Comparison of ENCODE assay signal across 8 mouse cellular contexts in genomic region chr5:23435482-23436125, GRCm38 (mm10). TPM values are rescaled to one million over a fixed set of nuclear protein-coding genes. Genes with fewer than 3 reads are reported as not detected.
DNase-seq lines count a peak whose midpoint lies in the region; ATAC-seq and TF ChIP-seq lines count a peak whose summit lies in the region.

No protein-coding gene starts in this region.

- peak overlapping the region; percentile 78 for H3K4me2 ChIP-seq in intestine, embryonic 15.5 days (replicated peaks)
- peak overlapping the region; percentile 80 for H3K4me2 ChIP-seq in midbrain, embryonic 15.5 days

- no peak for TF ChIP-seq CTCF in heart, adult 2 months (IDR thresholded peaks at IDR 0.05)
- TF ChIP-seq CTCF in E14TG2a.4 (conservative IDR thresholded peaks at IDR 0.05; ENCODE audit: low read length): no peak

- TF ChIP-seq POLR2A in heart, adult 2 months (IDR thresholded peaks at IDR 0.05; ENCODE audit: insufficient read depth, low read depth, low read length): no peak; the same call in 1 of the 2 replicates

- no peak for ATAC-seq in intestine, embryonic 15.5 days
- ATAC-seq in midbrain, embryonic 15.5 days (replicated peaks): no peak

- intact Hi-C loops in heart, adult 2 months (cut with DNase I): loop anchor here (2.0 kb wide), 1 partner anchor 15 kb away; no protein-coding TSS in a partner anchor
- intact Hi-C loops in heart, postnatal 14 days (cut with DNase I): loop anchor here (2.0 to 5.0 kb wide), 2 partner anchors 19 to 37 kb away; no protein-coding TSS in a partner anchor

- peaks cover 9% of the 10 kb centered on the region for H3K79me2 ChIP-seq in heart, adult 2 months (replicated peaks; ENCODE audit: control insufficient read depth, insufficient read depth, low read length)

- H3K9ac ChIP-seq in heart, adult 2 months (ENCODE audit: low read depth, low read length): peak overlapping the region; percentile 97
- H3K9ac ChIP-seq in intestine, embryonic 15.5 days: peak overlapping the region; percentile 98
- H3K9ac ChIP-seq in midbrain, embryonic 15.5 days: peak overlapping the region; percentile 94

- H3K27ac ChIP-seq in heart, adult 2 months: peak overlapping the region; percentile 100
- H3K27ac ChIP-seq in intestine, embryonic 15.5 days: peak overlapping the region; percentile 100
- H3K27ac ChIP-seq in midbrain, embryonic 15.5 days: peak overlapping the region; percentile 99

- no peak for DNase-seq in heart, adult 2 months
- DNase-seq in heart, postnatal 14 days: no peak
- peak; percentile 70 for DNase-seq in embryo, embryonic 11 days
- DNase-seq in gastrocnemius, postnatal 25 days: no peak
- DNase-seq in left cerebral cortex, adult 8-10 months (ENCODE audit: low spot score in 2 of 2): no peak

- peaks cover 23% of the 10 kb centered on the region for H3K36me3 ChIP-seq in heart, adult 2 months (ENCODE audit: control insufficient read depth, insufficient read depth, low read length)
- H3K36me3 ChIP-seq in E14TG2a.4 (ENCODE audit: insufficient read depth, low read length): peaks cover 2% of the 10 kb centered on the region; the same call in 1 of the 2 replicates
- H3K36me3 ChIP-seq in intestine, embryonic 15.5 days: no peaks in the 10 kb centered on the region
- no peaks in the 10 kb centered on the region for H3K36me3 ChIP-seq in midbrain, embryonic 15.5 days (replicated peaks)

- peak overlapping the region; percentile 72 for H3K4me3 ChIP-seq in heart, adult 2 months
- peak overlapping the region; percentile 96 for H3K4me3 ChIP-seq in E14TG2a.4 (replicated peaks; ENCODE audit: low read length)
- peak overlapping the region; percentile 93 for H3K4me3 ChIP-seq in intestine, embryonic 15.5 days (replicated peaks)
- peak overlapping the region; percentile 63 for H3K4me3 ChIP-seq in midbrain, embryonic 15.5 days

- no peaks in the 10 kb centered on the region for H3K27me3 ChIP-seq in heart, adult 2 months (ENCODE audit: control insufficient read depth, insufficient read depth, low read length)
- H3K27me3 ChIP-seq in E14TG2a.4 (ENCODE audit: insufficient read depth, low read length): no peaks in the 10 kb centered on the region
- no peaks in the 10 kb centered on the region for H3K27me3 ChIP-seq in intestine, embryonic 15.5 days (replicated peaks)
- no peaks in the 10 kb centered on the region for H3K27me3 ChIP-seq in midbrain, embryonic 15.5 days (replicated peaks)

- peaks cover 9% of the 10 kb centered on the region for H3K4me1 ChIP-seq in heart, adult 2 months (ENCODE audit: control insufficient read depth, insufficient read depth, low read length)
- H3K4me1 ChIP-seq in E14TG2a.4 (replicated peaks; ENCODE audit: low read depth, low read length): peaks cover 35% of the 10 kb centered on the region
- H3K4me1 ChIP-seq in intestine, embryonic 15.5 days (replicated peaks): no peaks in the 10 kb centered on the region
- peaks cover 21% of the 10 kb centered on the region for H3K4me1 ChIP-seq in midbrain, embryonic 15.5 days

- TF ChIP-seq EP300 in heart, adult 2 months (IDR thresholded peaks at IDR 0.05; ENCODE audit: insufficient read depth, low read depth, low read length): no peak

- under 1% methylated on average over 13 of the region's 13 CpGs for WGBS in heart, adult 2 months
- WGBS in intestine, embryonic 15.5 days: under 1% methylated on average over 13 of the region's 13 CpGs
- 0% methylated on average over 13 of the region's 13 CpGs for WGBS in midbrain, embryonic 15.5 days

- H3K9me3 ChIP-seq in E14TG2a.4 (ENCODE audit: low read length): no peaks in the 10 kb centered on the region
- no peaks in the 10 kb centered on the region for H3K9me3 ChIP-seq in intestine, embryonic 15.5 days
- no peaks in the 10 kb centered on the region for H3K9me3 ChIP-seq in midbrain, embryonic 15.5 days

RNA-seq across cellular contexts. Expression of gene Kmt2e, which starts 1.4 kb away (rescaled TPM):
- total RNA-seq in heart, adult 2 months (2021): 10 to 100 TPM; 38.1 to 48.5 TPM
- 14.4 and 18.1 TPM in 2 replicates for polyA plus RNA-seq in heart, adult 2 months (2012; rRNA removed)
- 10 to 100 TPM; 54.3 to 56.7 TPM for total RNA-seq in heart, postnatal 14 days (2021)
- polyA plus RNA-seq in intestine, embryonic 15.5 days (2015; fragmentation: Nextera tagmentation; extraction: Ambion mirVana): 77.2 and 86.4 TPM in 2 replicates
- polyA plus RNA-seq in midbrain, embryonic 15.5 days (2015; fragmentation: Nextera tagmentation; extraction: Ambion mirVana): 181 and 182 TPM in 2 replicates
- 10 to 100 TPM; 20.5 to 24.2 TPM for total RNA-seq in gastrocnemius, postnatal 25 days (2021)
- 100 to 1,000 TPM in 3 of 4 experiments, 10 to 100 TPM in 1; 95.8 to 105 (median 101) TPM for total RNA-seq in left cerebral cortex, adult 8-10 months (2022)
